Mouse (Mus musculus): ENCODE measurements around the gene Rad21l.
"Not testable (repeated sequence)": the region's sequence is repeated elsewhere in the genome, so short reads cannot be mapped to it uniquely, and the experiment has no call there.

Rad21l gene

GRCm38 (mm10) chr2:151629310-151629709, 39.0 kb downstream of the Rad21l start:
- DNase-seq (ENCODE audit: low read depth, low spot score), result no peak

- no peak for DNase-seq (ENCODE audit: low read depth, low spot score)
Measured at GRCm38 (mm10) chr2:151628011-151628410, 40.3 kb downstream of the Rad21l start.

GRCm38 (mm10) chr2:151626296-151626695, 42.0 kb downstream of the Rad21l start:
- no peak for DNase-seq (ENCODE audit: low read depth, low spot score)

- DNase-seq (ENCODE audit: low read depth, low spot score), result no peak
Measured at GRCm38 (mm10) chr2:151623776-151624175, 44.6 kb downstream of the Rad21l start.

- no peak for DNase-seq (ENCODE audit: low read depth, low spot score)
Measured at GRCm38 (mm10) chr2:151616551-151617329, 51.6 kb downstream of the Rad21l start.

- not testable (repeated sequence) for DNase-seq (ENCODE audit: low read depth, low spot score)
Measured at GRCm38 (mm10) chr2:151615779-151616178, 52.6 kb downstream of the Rad21l start.

- no peak for DNase-seq (ENCODE audit: low read depth, low spot score)
Measured at GRCm38 (mm10) chr2:151609974-151610373, 58.4 kb downstream of the Rad21l start.

GRCm38 (mm10) chr2:151608435-151608834, 59.9 kb downstream of the Rad21l start:
- no peak for DNase-seq (ENCODE audit: low read depth, low spot score)

GRCm38 (mm10) chr2:151605437-151605987, 62.8 kb downstream of the Rad21l start:
- DNase-seq (ENCODE audit: low read depth, low spot score), result no peak

- DNase-seq (ENCODE audit: low read depth, low spot score), result no peak
Measured at GRCm38 (mm10) chr2:151603630-151604029, 64.7 kb downstream of the Rad21l start.

- no peak for DNase-seq (ENCODE audit: low read depth, low spot score)
Measured at GRCm38 (mm10) chr2:151602106-151602505, 66.2 kb downstream of the Rad21l start.

GRCm38 (mm10) chr2:151598068-151598467, 70.3 kb downstream of the Rad21l start:
- no peak for DNase-seq (ENCODE audit: low read depth, low spot score)

Measured in skeletal muscle tissue, adult 2 months (tissue).